Mouse (Mus musculus) liver, embryonic 14.5 days (tissue): ENCODE measurements around the gene Tpbg.

Experiments
- CTCF ChIP-seq: IDR thresholded peaks from 2 replicates; pipeline ENCODE4 v1.5.1; 2016; ENCODE audit warnings: antibody characterized with exemption, low read depth, control low read depth
- EP300 ChIP-seq: IDR thresholded peaks from 2 replicates; pipeline ENCODE4 v1.6.1; 2016; ENCODE audit warnings: antibody characterized with exemption, low read depth

DNA sequence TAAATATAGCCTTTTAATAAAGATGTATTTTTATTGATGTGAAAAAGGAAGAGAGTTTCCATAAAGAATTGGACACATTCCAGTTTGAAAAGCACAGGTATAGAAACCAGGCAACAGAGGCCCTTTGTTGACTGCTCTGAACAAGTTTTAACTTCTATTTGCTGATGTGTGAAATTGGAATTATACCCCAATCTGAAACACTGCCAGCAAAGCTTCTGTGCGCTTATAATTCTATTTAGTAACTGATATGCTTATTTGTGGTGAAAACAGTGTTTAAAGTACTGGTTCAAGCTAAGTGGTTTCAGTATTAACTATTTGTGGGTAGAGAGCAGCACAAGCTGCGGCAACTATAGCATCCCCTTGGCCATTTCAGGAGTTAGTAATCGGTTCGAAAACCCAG lies 39.6 kb upstream of the Tpbg start:
- no peak for TF ChIP-seq CTCF
- no peak for TF ChIP-seq EP300
